ENCODE assay signal across 8 mouse cellular contexts in the genomic region with DNA sequence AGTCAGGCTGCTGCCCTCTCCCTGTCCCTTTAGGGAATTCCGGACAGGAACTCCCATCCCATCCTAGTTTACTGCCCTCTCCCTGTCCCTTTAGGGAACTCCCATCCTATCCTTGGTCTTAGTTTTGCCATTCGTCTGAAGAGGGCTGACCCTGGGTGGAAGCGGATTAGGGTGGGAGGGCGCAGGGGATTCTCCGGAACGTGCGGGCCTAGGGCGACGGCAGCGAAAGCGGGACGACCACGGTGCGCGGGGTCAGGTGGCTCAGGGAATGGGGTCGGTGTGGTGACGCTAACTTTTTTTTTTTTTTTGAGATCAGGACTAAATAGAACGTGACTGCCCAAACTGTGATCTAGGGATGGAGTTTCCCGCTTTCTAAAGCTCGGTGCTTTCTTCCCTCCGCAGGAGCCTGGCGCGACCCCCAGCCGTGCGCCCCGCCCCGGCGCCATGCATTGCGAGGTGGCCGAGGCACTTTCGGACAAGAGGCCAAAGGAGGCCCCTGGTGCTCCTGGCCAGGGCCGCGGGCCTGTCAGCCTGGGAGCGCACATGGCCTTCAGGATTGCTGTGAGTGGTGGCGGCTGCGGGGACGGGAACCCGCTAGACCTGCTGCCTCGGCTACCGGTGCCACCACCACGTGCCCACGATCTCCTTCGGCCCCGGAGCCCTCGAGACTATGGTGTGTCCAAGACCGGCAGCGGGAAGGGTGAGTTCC. TPM values are rescaled to one million over a fixed set of nuclear protein-coding genes. Genes with fewer than 3 reads are reported as not detected.
DNase-seq lines count a peak whose midpoint lies in the region; ATAC-seq lines count a peak whose summit lies in the region.

No protein-coding gene starts in this region.

- peaks cover 7% of the 10 kb centered on the region; the same call in 1 of the 2 replicates for H3K4me1 ChIP-seq in intestine, embryonic 14.5 days (replicated peaks; ENCODE audit: control insufficient read depth, insufficient read depth, low read length)
- peaks cover 24% of the 10 kb centered on the region for H3K4me1 ChIP-seq in midbrain, embryonic 13.5 days (replicated peaks)

- no peak overlapping the region for H3K9ac ChIP-seq in intestine, embryonic 14.5 days (ENCODE audit: low read length)
- peak overlapping the region; percentile 76 for H3K9ac ChIP-seq in midbrain, embryonic 13.5 days (replicated peaks)

- peak overlapping the region; percentile 57 for H3K4me3 ChIP-seq in intestine, embryonic 14.5 days (ENCODE audit: low read depth, low read length)
- peak overlapping the region; percentile 61 for H3K4me3 ChIP-seq in midbrain, embryonic 13.5 days (replicated peaks)

- DNase-seq in embryo, embryonic 9.5 days (ENCODE audit: extremely low spot score), result peak; percentile 46
- DNase-seq in embryo, embryonic 10.5 days (ENCODE audit: low spot score), result no peak
- peak; percentile 24 for DNase-seq in adipocyte (ENCODE audit: low spot score)
- DNase-seq in intestine, embryonic 14.5 days (ENCODE audit: low spot score), result peak; percentile 66
- DNase-seq in adrenal gland, adult 2 months, result no peak
- DNase-seq in gastrocnemius, postnatal 4 days (ENCODE audit: low spot score in 2 of 2), result no peak
- DNase-seq in ovary, postnatal 14 days (ENCODE audit: low spot score), result no peak

- no peak overlapping the region for H3K27ac ChIP-seq in intestine, embryonic 14.5 days (ENCODE audit: low read depth)
- H3K27ac ChIP-seq in midbrain, embryonic 13.5 days, result no peak overlapping the region

- H3K4me2 ChIP-seq in intestine, embryonic 14.5 days (ENCODE audit: low read length), result peak overlapping the region; percentile 96
- peak overlapping the region; percentile 96 for H3K4me2 ChIP-seq in midbrain, embryonic 13.5 days (replicated peaks)

- WGBS in intestine, embryonic 14.5 days, result 3% methylated on average over 46 of the region's 47 CpGs
- WGBS in midbrain, embryonic 13.5 days, result 2% methylated on average over 47 of the region's 47 CpGs

- no peak; the same call in 1 of the 2 replicates for ATAC-seq in intestine, embryonic 14.5 days (replicated peaks; ENCODE audit: low FRiP score, low TSS enrichment, low read depth)
- peak; percentile 62 for ATAC-seq in midbrain, embryonic 13.5 days

- no peaks in the 10 kb centered on the region for H3K36me3 ChIP-seq in intestine, embryonic 14.5 days (ENCODE audit: control insufficient read depth, insufficient read depth, low read length)
- no peaks in the 10 kb centered on the region for H3K36me3 ChIP-seq in midbrain, embryonic 13.5 days

- no peaks in the 10 kb centered on the region for H3K9me3 ChIP-seq in intestine, embryonic 14.5 days (ENCODE audit: control insufficient read depth, low read length)
- no peaks in the 10 kb centered on the region for H3K9me3 ChIP-seq in midbrain, embryonic 13.5 days

- H3K27me3 ChIP-seq in intestine, embryonic 14.5 days (replicated peaks; ENCODE audit: control insufficient read depth, insufficient read depth, low read length), result peaks cover 76% of the 10 kb centered on the region
- peaks cover 79% of the 10 kb centered on the region for H3K27me3 ChIP-seq in midbrain, embryonic 13.5 days

RNA-seq across cellular contexts. Expression of gene Glis1, which starts 1.0 kb away (rescaled TPM):
- 0.43 and 1.4 TPM in 2 replicates for polyA plus RNA-seq in intestine, embryonic 14.5 days (2014; fragmentation: Nextera tagmentation; extraction: Ambion mirVana)
- polyA plus RNA-seq in midbrain, embryonic 13.5 days (2015; fragmentation: Nextera tagmentation; extraction: Ambion mirVana), result 1.0 and 1.5 TPM in 2 replicates
- total RNA-seq in adrenal gland, adult 2 months (2021), result 1 to 10 TPM in 1 of 2 experiments, under 1 TPM in 1; 0.26 to 1.5 TPM
- polyA plus RNA-seq in adrenal gland, adult 2 months (2012; rRNA removed), result 0.76 and 1.1 TPM in 2 replicates
- total RNA-seq in gastrocnemius, postnatal 4 days (2021), result 1 to 10 TPM; 4.8 to 4.9 TPM

Comparison
In these comparisons a context has a peak if more than half of its experiments do, and no peak if none do; other contexts are left out.
1. DNase-seq: peak in embryo, embryonic 9.5 days (single experiment), adipocyte (single experiment) and intestine, embryonic 14.5 days (single experiment); none in embryo, embryonic 10.5 days (single experiment), adrenal gland, adult 2 months (single experiment), gastrocnemius, postnatal 4 days (0 of 2) and ovary, postnatal 14 days (single experiment).